Mouse (Mus musculus) lung, postnatal 25 days (tissue): ENCODE results near the gene E2f1.

ENCODE experiments used
- DNase-seq: peaks from one replicate; pipeline ENCODE4 v3.0.0; 2022; ENCODE audit warnings: low spot score

Gene E2f1

GRCm38 (mm10) chr2:154569836-154570286 is at the start of gene E2f1:
TSS of gene E2f1 (minus strand) at chr2:154569892.
- DNase-seq, result peak; percentile 94

- DNase-seq, result no peak
Observed at GRCm38 (mm10) chr2:154617061-154617460, 47.4 kb upstream of the E2f1 start.

- no peak for DNase-seq
Observed at GRCm38 (mm10) chr2:154615674-154616073, 46.0 kb upstream of the E2f1 start.

- DNase-seq, result no peak
Observed at GRCm38 (mm10) chr2:154614841-154615576, 45.3 kb upstream of the E2f1 start.

- peak; percentile 91 for DNase-seq
Observed at GRCm38 (mm10) chr2:154613118-154614115, 43.7 kb upstream of the E2f1 start, which contains the start of the genes Zfp341 and 4930519P11Rik. TSS of gene Zfp341 (plus strand) at chr2:154613297. TSS of gene 4930519P11Rik (minus strand) at chr2:154613437.

- DNase-seq, result no peak
Observed at GRCm38 (mm10) chr2:154609050-154609767, 39.5 kb upstream of the E2f1 start.

- no peak for DNase-seq
Observed at GRCm38 (mm10) chr2:154606965-154607364, 37.3 kb upstream of the E2f1 start.

- no peak for DNase-seq
Observed at GRCm38 (mm10) chr2:154604156-154604555, 34.5 kb upstream of the E2f1 start.

- DNase-seq, result peak; percentile 100
Observed at GRCm38 (mm10) chr2:154603638-154604153, 34.0 kb upstream of the E2f1 start, which contains the start of gene Pxmp4. TSS of gene Pxmp4 (minus strand) at chr2:154603708.

- no peak for DNase-seq
Observed at GRCm38 (mm10) chr2:154603007-154603637, 33.4 kb upstream of the E2f1 start.

GRCm38 (mm10) chr2:154601324-154601723 is 31.6 kb upstream of the E2f1 start:
- no peak for DNase-seq

- DNase-seq, result no peak
Observed at GRCm38 (mm10) chr2:154600586-154600985, 30.9 kb upstream of the E2f1 start.

GRCm38 (mm10) chr2:154597399-154597798 is 27.7 kb upstream of the E2f1 start:
- no peak for DNase-seq

GRCm38 (mm10) chr2:154595775-154596174 is 26.1 kb upstream of the E2f1 start:
- no peak for DNase-seq

GRCm38 (mm10) chr2:154593025-154593424 is 23.3 kb upstream of the E2f1 start:
- DNase-seq, result peak; percentile 68

- no peak for DNase-seq
Observed at GRCm38 (mm10) chr2:154591239-154591638, 21.5 kb upstream of the E2f1 start.

- no peak for DNase-seq
Observed at GRCm38 (mm10) chr2:154589051-154589450, 19.4 kb upstream of the E2f1 start.

- no peak for DNase-seq
Observed at GRCm38 (mm10) chr2:154586405-154586804, 16.7 kb upstream of the E2f1 start.

GRCm38 (mm10) chr2:154584931-154585601 is 15.4 kb upstream of the E2f1 start:
- DNase-seq, result no peak
